Mouse (Mus musculus) heart, postnatal 0 days (tissue): ENCODE data around the gene Ssrp1. TPM values are rescaled to one million over a fixed set of nuclear protein-coding genes. Genes with fewer than 3 reads are reported as not detected.
A peak's percentile ranks its signal among the peaks of the same experiment; 100 is the strongest.

Experiments used
- ATAC-seq: fragments of 200-750 bp; cut with Nextera tagmentation; 2 replicates; pipeline ENCODE4 v1.8.0; 2017; ENCODE audit warnings: low read depth, moderate number of reproducible peaks, moderate library complexity; ENCODE audit not compliant: insufficient read depth
- DNase-seq: peaks from one replicate; pipeline ENCODE4 v3.0.0-alpha.2; 2016; ENCODE audit warnings: low spot score
- H3K27ac ChIP-seq: fragments of 300-500 bp; sonication (generic); 2 replicates; pipeline ENCODE4 v1.5.1; 2014; ENCODE audit warnings: low read depth, mild to moderate bottlenecking
- H3K27me3 ChIP-seq: fragments of 300-500 bp; sonication (generic); 2 replicates; pipeline ENCODE4 v1.6.1; 2014; ENCODE audit warnings: low read length, mixed read lengths; ENCODE audit not compliant: control insufficient read depth, insufficient read depth
- H3K36me3 ChIP-seq: fragments of 300-500 bp; sonication (generic); replicated peaks from 2 replicates; pipeline ENCODE4 v1.6.1; 2014; ENCODE audit warnings: low read length, mixed read lengths; ENCODE audit not compliant: control insufficient read depth, insufficient read depth
- H3K4me1 ChIP-seq: fragments of 300-500 bp; sonication (generic); 2 replicates; pipeline ENCODE4 v1.6.1; 2014; ENCODE audit warnings: antibody characterized with exemption; ENCODE audit not compliant: control insufficient read depth, insufficient read depth
- H3K4me2 ChIP-seq: fragments of 300-500 bp; sonication (generic); 2 replicates; pipeline ENCODE4 v1.6.1; 2014; ENCODE audit warnings: low read depth, mild to moderate bottlenecking, low read length, moderate library complexity
- H3K4me3 ChIP-seq: fragments of 300-500 bp; sonication (generic); 2 replicates; pipeline ENCODE4 v1.5.1; 2014; ENCODE audit warnings: low read depth, low read length
- H3K9ac ChIP-seq: fragments of 300-500 bp; sonication (generic); replicated peaks from 2 replicates; pipeline ENCODE4 v1.6.1; 2014; ENCODE audit warnings: low read depth, low read length, mixed read lengths
- H3K9me3 ChIP-seq: fragments of 300-500 bp; sonication (generic); replicated peaks from 2 replicates; pipeline ENCODE4 v1.6.1; 2016; ENCODE audit warnings: low read length; ENCODE audit not compliant: control insufficient read depth
- CTCF ChIP-seq: IDR thresholded peaks from 2 replicates; pipeline ENCODE4 v1.5.1; 2016; ENCODE audit warnings: antibody characterized with exemption, control low read depth, low read depth
- EP300 ChIP-seq: IDR thresholded peaks from 2 replicates; pipeline ENCODE4 v1.6.1; 2016; ENCODE audit warnings: antibody characterized with exemption, low read depth
- WGBS: fragments of 180-500 bp; shearing (Covaris S2); extraction: QIAGEN DNeasy Blood & Tissue Kit; methylation state at CpG from one replicate; pipeline ENCODE4 v1.1.7; 2014; 5-methylcytosine and 5-hydroxymethylcytosine counted together
- polyA plus RNA-seq: library from polyadenylated mRNA; unstranded; fragments of >200 nt; fragmentation: Nextera tagmentation; extraction: Ambion mirVana; gene quantifications from 2 replicates; pipeline ENCODE4 v1.2.1, GENCODE M21; 2015
- total RNA-seq: library from RNA; depleted of rRNA; stranded (reverse); fragments of >200 nt; gene quantifications from 2 replicates; pipeline ENCODE4 v1.2.3, GENCODE M21; 2014; ENCODE audit warnings: low replicate concordance

The Ssrp1 gene
- total and polyA plus RNA-seq, 2 experiments from 2014 or later = 63.7 to 106 TPM

- 63% methylated on average over 3 of the region's 3 CpGs for WGBS
- Histone ChIP-seq H3K4me3 (no peak overlapping the region), H3K4me2 (no peak overlapping the region), H3K27ac (no peak overlapping the region), H3K36me3 (no peaks in the 10 kb centered on the region), H3K9me3 (no peaks in the 10 kb centered on the region), H3K4me1 (no peaks in the 10 kb centered on the region), H3K9ac (no peak overlapping the region), H3K27me3 (no peaks in the 10 kb centered on the region)
- ATAC-seq (peak; percentile 30; the same call in 1 of the 2 replicates), DNase-seq (no peak)
- TF ChIP-seq CTCF = no peak
- no peak for TF ChIP-seq EP300
These were observed 10.9 kb upstream of the Ssrp1 start for GRCm38 (mm10) chr2:85026178-85026577.

GRCm38 (mm10) chr2:85027281-85027680 is 9.8 kb upstream of the Ssrp1 start:
- WGBS = 60% methylated on average over 5 of the region's 5 CpGs
- H3K27me3 ChIP-seq = no peaks in the 10 kb centered on the region
- H3K9ac ChIP-seq = no peak overlapping the region
- DNase-seq (no peak), ATAC-seq (no peak)
- TF ChIP-seq EP300 (no peak), CTCF (no peak)
- no peaks in the 10 kb centered on the region for H3K36me3 ChIP-seq
- no peaks in the 10 kb centered on the region for H3K9me3 ChIP-seq
- no peak overlapping the region for H3K4me3 ChIP-seq
- H3K4me1 ChIP-seq = no peaks in the 10 kb centered on the region
- H3K27ac ChIP-seq = no peak overlapping the region
- H3K4me2 ChIP-seq = no peak overlapping the region

GRCm38 (mm10) chr2:85029897-85030296 is 7.1 kb upstream of the Ssrp1 start:
- DNase-seq = no peak
- Histone ChIP-seq H3K36me3 (no peaks in the 10 kb centered on the region), H3K4me1 (no peaks in the 10 kb centered on the region), H3K4me2 (no peak overlapping the region), H3K27ac (no peak overlapping the region), H3K9me3 (no peaks in the 10 kb centered on the region), H3K27me3 (no peaks in the 10 kb centered on the region), H3K9ac (no peak overlapping the region), H3K4me3 (no peak overlapping the region)
- TF ChIP-seq EP300 (no peak), CTCF (no peak)
- 52% methylated on average over 6 of the region's 6 CpGs for WGBS
- ATAC-seq = no peak

GRCm38 (mm10) chr2:85030989-85031388 is 6.0 kb upstream of the Ssrp1 start:
- H3K27me3 ChIP-seq = no peaks in the 10 kb centered on the region
- 46% methylated on average over 6 of the region's 6 CpGs for WGBS
- DNase-seq = no peak
- ATAC-seq = no peak
- H3K9ac ChIP-seq = no peak overlapping the region
- no peak for TF ChIP-seq CTCF
- no peak for TF ChIP-seq EP300
- no peak overlapping the region for H3K4me2 ChIP-seq
- H3K36me3 ChIP-seq = no peaks in the 10 kb centered on the region
- H3K9me3 ChIP-seq = no peaks in the 10 kb centered on the region
- H3K4me3 ChIP-seq = no peak overlapping the region
- H3K27ac ChIP-seq = no peak overlapping the region
- H3K4me1 ChIP-seq = 0 out of 2 replicates have a peak, but pooled peaks cover under 1% of the 10 kb centered on the region

- Histone ChIP-seq H3K4me3 (no peak overlapping the region), H3K27ac (no peak overlapping the region), H3K4me1 (peaks cover 12% of the 10 kb centered on the region), H3K9me3 (no peaks in the 10 kb centered on the region), H3K9ac (no peak overlapping the region), H3K36me3 (no peaks in the 10 kb centered on the region), H3K27me3 (no peaks in the 10 kb centered on the region), H3K4me2 (no peak overlapping the region)
- ATAC-seq (no peak), DNase-seq (no peak)
- TF ChIP-seq CTCF (no peak), EP300 (no peak)
- 70% methylated on average over 2 of the region's 2 CpGs for WGBS
These were observed 3.9 kb upstream of the Ssrp1 start for GRCm38 (mm10) chr2:85033121-85033520.

- Histone ChIP-seq H3K27ac (no peak overlapping the region), H3K4me2 (no peak overlapping the region), H3K4me3 (no peak overlapping the region), H3K9me3 (no peaks in the 10 kb centered on the region), H3K36me3 (no peaks in the 10 kb centered on the region), H3K4me1 (peaks cover 17% of the 10 kb centered on the region), H3K27me3 (no peaks in the 10 kb centered on the region), H3K9ac (no peak overlapping the region)
- DNase-seq (no peak), ATAC-seq (no peak)
- WGBS = 75% methylated on average over 7 of the region's 7 CpGs
- TF ChIP-seq EP300 (no peak), CTCF (no peak)
These were observed 2.9 kb upstream of the Ssrp1 start for GRCm38 (mm10) chr2:85034169-85034568.
